Mouse (Mus musculus): ENCODE measurements at regions not wholly inside any gene's neighbourhood (a gene's known extent, or its start where the extent isn't known, plus 50 kb on each side); places are given as distances from the start of the nearest gene placed in this dataset.
A peak's percentile ranks its signal among the peaks of the same experiment; 100 is the strongest.

DNA sequence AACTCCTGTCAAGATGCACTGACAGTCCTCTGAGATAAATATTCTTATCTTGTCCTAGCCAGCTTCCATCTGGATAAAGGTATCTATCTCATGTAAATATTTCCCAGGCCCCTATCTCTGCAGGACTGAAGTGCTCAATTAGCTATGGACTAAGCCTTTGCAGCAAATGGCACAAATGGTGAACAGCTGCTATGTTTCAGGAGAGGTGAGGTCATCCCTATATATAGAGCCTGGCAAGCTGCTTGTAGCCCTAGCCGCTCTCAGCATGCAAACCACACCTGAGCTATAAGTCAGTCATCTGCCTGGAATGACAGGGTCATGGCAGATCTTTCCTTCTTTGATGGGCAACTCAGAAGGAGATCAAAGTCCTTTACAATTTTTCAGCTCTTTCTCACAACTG, 294.9 kb upstream of the Agtr1b start:
- peak; percentile 86 for DNase-seq

- DNase-seq = no peak
Observed at GRCm38 (mm10) chr3:20655345-20655744, 288.4 kb upstream of the Agtr1b start.

Data from heart, adult 11 months (tissue).